Mouse (Mus musculus) ES-E14 (cell line): ENCODE measurements around the gene Extl1.

Source experiments
- CHD2 ChIP-seq: IDR thresholded peaks from 2 replicates; pipeline ENCODE4 v1.6.1; 2014; ENCODE audit warnings: mild to moderate bottlenecking, low read depth, low read length, inconsistent platforms
- HCFC1 ChIP-seq: IDR thresholded peaks from 2 replicates; pipeline ENCODE4 v1.6.1; 2012; ENCODE audit warnings: low read length, inconsistent platforms, borderline replicate concordance; ENCODE audit not compliant: insufficient read depth
- MAFK ChIP-seq: IDR thresholded peaks from 2 replicates; pipeline ENCODE4 v1.6.1; 2014; ENCODE audit warnings: mild to moderate bottlenecking, low read depth, low read length, inconsistent platforms; ENCODE audit not compliant: insufficient read depth
- ZC3H11A ChIP-seq: IDR thresholded peaks from 2 replicates; pipeline ENCODE4 v1.6.1; 2012; ENCODE audit warnings: low read depth, mild to moderate bottlenecking, inconsistent platforms, low read length, borderline replicate concordance
- ZNF384 ChIP-seq: IDR thresholded peaks from 2 replicates; pipeline ENCODE4 v1.6.1; 2012; ENCODE audit warnings: low read depth, low read length, inconsistent platforms

DNA sequence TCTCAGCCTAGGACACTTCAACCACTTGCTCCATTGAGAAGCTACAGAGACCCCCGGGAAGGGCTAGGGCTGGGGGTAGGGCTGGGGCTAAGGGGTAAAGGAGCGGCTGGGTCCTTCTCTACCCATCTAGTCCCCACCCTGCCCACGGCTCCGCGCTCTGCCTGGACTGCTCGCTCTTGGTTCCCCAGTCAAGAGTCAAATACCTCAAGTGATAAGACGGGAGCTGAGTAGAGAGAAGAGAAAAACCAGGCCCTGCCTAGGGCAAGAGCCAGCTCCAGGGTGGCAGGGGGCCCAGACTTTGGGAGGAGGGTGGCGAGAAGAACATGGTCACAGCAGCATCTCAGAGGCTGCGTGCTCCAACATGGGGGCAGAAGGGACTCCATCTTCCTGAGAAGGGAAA lies 68.2 kb downstream of the Extl1 start:
- TF ChIP-seq ZNF384, result no peak
- no peak for TF ChIP-seq HCFC1
- no peak for TF ChIP-seq CHD2
- no peak for TF ChIP-seq ZC3H11A
- no peak for TF ChIP-seq MAFK
